Mouse (Mus musculus) myocyte (in vitro differentiated cells): ENCODE data around the gene Clcn6.

Source experiments
- CEBPB ChIP-seq: IDR thresholded peaks from 2 replicates; pipeline ENCODE4 v1.6.1; 2011; ENCODE audit warnings: mild to moderate bottlenecking, moderate library complexity; ENCODE audit not compliant: poor library complexity, insufficient read depth, severe bottlenecking
- E2F4 ChIP-seq: IDR thresholded peaks from one replicate; pipeline ENCODE4 v1.6.1; 2011; ENCODE audit warnings: mild to moderate bottlenecking, control low read depth, moderate library complexity; ENCODE audit not compliant: insufficient read depth
- MAX ChIP-seq: IDR thresholded peaks from one replicate; pipeline ENCODE4 v1.6.1; 2011; ENCODE audit warnings: low read depth, mild to moderate bottlenecking, control low read depth
- MYOG ChIP-seq, 3 experiments: IDR thresholded peaks; one replicate each; pipeline ENCODE4 v1.6.1; 2011; ENCODE audit warnings: control low read depth in 2 of 3, low read depth in 2 of 3, mild to moderate bottlenecking in 2 of 3; ENCODE audit not compliant: insufficient read length in 2 of 3, control insufficient read depth in 1 of 3, insufficient read depth in 1 of 3
- POLR2A ChIP-seq: IDR thresholded peaks from one replicate; pipeline ENCODE4 v1.6.1; 2011; ENCODE audit warnings: low read depth, mild to moderate bottlenecking, control low read depth, moderate library complexity; ENCODE audit not compliant: insufficient read length
- POLR2AphosphoS2 ChIP-seq: IDR thresholded peaks from one replicate; pipeline ENCODE4 v1.6.1; 2011; ENCODE audit warnings: low read depth, control low read depth; ENCODE audit not compliant: insufficient read length
- REST ChIP-seq: IDR thresholded peaks from one replicate; pipeline ENCODE4 v1.6.1; 2011; ENCODE audit warnings: mild to moderate bottlenecking, control low read depth, moderate library complexity; ENCODE audit not compliant: insufficient read depth, insufficient read length
- TCF12 ChIP-seq: IDR thresholded peaks from one replicate; pipeline ENCODE4 v1.6.1; 2011; ENCODE audit warnings: mild to moderate bottlenecking, control low read depth; ENCODE audit not compliant: poor library complexity, insufficient read depth, severe bottlenecking
- TCF3 ChIP-seq: IDR thresholded peaks from one replicate; pipeline ENCODE4 v1.6.1; 2011; ENCODE audit warnings: low read depth, control low read depth; ENCODE audit not compliant: insufficient read length
- USF1 ChIP-seq: IDR thresholded peaks from one replicate; pipeline ENCODE4 v1.6.1; 2011; ENCODE audit warnings: low read depth, mild to moderate bottlenecking, control low read depth, moderate library complexity

GRCm38 (mm10) chr4:148081201-148081600 is 42.6 kb upstream of the Clcn6 start:
- TF ChIP-seq MAX (no peak), POLR2A (no peak), TCF12 (no peak), USF1 (no peak), REST (no peak), MYOG (IDR thresholded peaks at IDR 0.05; ENCODE audit: control insufficient read depth in 1 of 3, insufficient read depth in 1 of 3, insufficient read length in 2 of 3, low read depth in 2 of 3) (no peak), E2F4 (no peak), TCF3 (no peak), CEBPB (no peak), POLR2AphosphoS2 (no peak)
